8 mouse cellular contexts compared by ENCODE assay signal in genomic region chrX:99216633-99217459, GRCm38 (mm10).
DNase-seq lines count a peak whose midpoint lies in the region; ATAC-seq and TF ChIP-seq lines count a peak whose summit lies in the region.

No protein-coding gene starts in this region.

- peaks cover 47% of the 10 kb centered on the region for H3K4me1 ChIP-seq in heart, embryonic 10.5 days
- H3K4me1 ChIP-seq in kidney, embryonic 14.5 days (ENCODE audit: control insufficient read depth, insufficient read depth, low read length): peaks cover 11% of the 10 kb centered on the region; the same call in 1 of the 2 replicates
- H3K4me1 ChIP-seq in liver, postnatal 0 days (ENCODE audit: insufficient read depth): no peaks in the 10 kb centered on the region
- peaks cover 4% of the 10 kb centered on the region; the same call in 1 of the 2 replicates for H3K4me1 ChIP-seq in neural tube, embryonic 15.5 days

- peak; percentile 95 for DNase-seq in heart, adult 11 months
- no peak for DNase-seq in heart, adult 8-10 months (ENCODE audit: low spot score)
- peak; percentile 56 for DNase-seq in embryo, embryonic 9.5 days (ENCODE audit: extremely low spot score)
- no peak for DNase-seq in heart, embryonic 10.5 days (ENCODE audit: low spot score)
- DNase-seq in liver, postnatal 0 days: peak; percentile 27
- DNase-seq in spleen, adult 18-20 months: no peak

- no peak for TF ChIP-seq CTCF in liver, postnatal 0 days (IDR thresholded peaks at IDR 0.05; ENCODE audit: low read depth)

- H3K9me3 ChIP-seq in heart, embryonic 10.5 days: no peaks in the 10 kb centered on the region
- H3K9me3 ChIP-seq in kidney, embryonic 14.5 days (ENCODE audit: control insufficient read depth, low read length): no peaks in the 10 kb centered on the region
- no peaks in the 10 kb centered on the region for H3K9me3 ChIP-seq in liver, postnatal 0 days (ENCODE audit: low read length)
- no peaks in the 10 kb centered on the region for H3K9me3 ChIP-seq in neural tube, embryonic 15.5 days (replicated peaks)

- peaks cover 89% of the 10 kb centered on the region for H3K27me3 ChIP-seq in heart, embryonic 10.5 days (ENCODE audit: insufficient read depth, poor library complexity, severe bottlenecking)
- H3K27me3 ChIP-seq in kidney, embryonic 14.5 days (ENCODE audit: control insufficient read depth, insufficient read depth, low read length): no peaks in the 10 kb centered on the region
- H3K27me3 ChIP-seq in liver, postnatal 0 days (ENCODE audit: insufficient read depth, low read length): peaks cover 17% of the 10 kb centered on the region
- H3K27me3 ChIP-seq in neural tube, embryonic 15.5 days (replicated peaks): peaks cover 48% of the 10 kb centered on the region

- TF ChIP-seq EP300 in liver, postnatal 0 days (IDR thresholded peaks at IDR 0.05; ENCODE audit: low read depth): no peak

- H3K36me3 ChIP-seq in heart, embryonic 10.5 days: no peaks in the 10 kb centered on the region
- no peaks in the 10 kb centered on the region for H3K36me3 ChIP-seq in kidney, embryonic 14.5 days (ENCODE audit: control insufficient read depth, insufficient read depth, low read length)
- H3K36me3 ChIP-seq in liver, postnatal 0 days (replicated peaks; ENCODE audit: insufficient read depth, low read length): no peaks in the 10 kb centered on the region
- no peaks in the 10 kb centered on the region for H3K36me3 ChIP-seq in neural tube, embryonic 15.5 days

- peak; percentile 67; the same call in 1 of the 2 replicates for ATAC-seq in kidney, embryonic 14.5 days (ENCODE audit: low FRiP score, low TSS enrichment)
- peak; percentile 56 for ATAC-seq in liver, postnatal 0 days
- peak; percentile 81 for ATAC-seq in neural tube, embryonic 15.5 days (ENCODE audit: low FRiP score)

- H3K4me2 ChIP-seq in kidney, embryonic 14.5 days (replicated peaks; ENCODE audit: low read depth, low read length): peak overlapping the region; percentile 46
- peak overlapping the region; percentile 63 for H3K4me2 ChIP-seq in liver, postnatal 0 days (ENCODE audit: low read depth, low read length)
- H3K4me2 ChIP-seq in neural tube, embryonic 15.5 days: peak overlapping the region; percentile 69

- peak overlapping the region; percentile 64 for H3K9ac ChIP-seq in kidney, embryonic 14.5 days (ENCODE audit: low read depth, low read length)
- no peak overlapping the region; the same call in 1 of the 2 replicates for H3K9ac ChIP-seq in liver, postnatal 0 days (replicated peaks)
- peak overlapping the region; percentile 40 for H3K9ac ChIP-seq in neural tube, embryonic 15.5 days (replicated peaks)

- H3K27ac ChIP-seq in heart, embryonic 10.5 days: peak overlapping the region; percentile 91
- H3K27ac ChIP-seq in kidney, embryonic 14.5 days (ENCODE audit: low read depth, low read length): peak overlapping the region; percentile 67
- no peak overlapping the region for H3K27ac ChIP-seq in liver, postnatal 0 days (ENCODE audit: low read depth)
- H3K27ac ChIP-seq in neural tube, embryonic 15.5 days (replicated peaks): no peak overlapping the region

- WGBS in heart, embryonic 10.5 days: 15% methylated on average over 60 of the region's 60 CpGs
- 32% methylated on average over 55 of the region's 60 CpGs for WGBS in kidney, embryonic 14.5 days
- WGBS in liver, postnatal 0 days (ENCODE audit: insufficient replicate concordance): 12% methylated on average over 43 of the region's 60 CpGs
- 26% methylated on average over 43 of the region's 60 CpGs for WGBS in neural tube, embryonic 15.5 days

- H3K4me3 ChIP-seq in heart, embryonic 10.5 days: peak overlapping the region; percentile 54
- peak overlapping the region; percentile 27 for H3K4me3 ChIP-seq in kidney, embryonic 14.5 days (ENCODE audit: low read length)
- H3K4me3 ChIP-seq in liver, postnatal 0 days (ENCODE audit: low read depth, low read length): peak overlapping the region; percentile 25
- H3K4me3 ChIP-seq in neural tube, embryonic 15.5 days (replicated peaks): peak overlapping the region; percentile 36

Comparison
In these comparisons a context has a peak if more than half of its experiments do, and no peak if none do; other contexts are left out.
1. DNase-seq: peak in heart, adult 11 months (single experiment), embryo, embryonic 9.5 days (single experiment) and liver, postnatal 0 days (single experiment); none in heart, adult 8-10 months (single experiment), heart, embryonic 10.5 days (single experiment) and spleen, adult 18-20 months (0 of 2).
2. H3K27ac ChIP-seq: peak in heart, embryonic 10.5 days (single experiment) and kidney, embryonic 14.5 days (single experiment); none in liver, postnatal 0 days (single experiment) and neural tube, embryonic 15.5 days (single experiment).
3. Peak in every context shown above with its lines, with median percentiles within 50 percentile points of each other: H3K4me3 ChIP-seq, ATAC-seq and H3K4me2 ChIP-seq.